Mouse (Mus musculus): ENCODE measurements at regions not wholly inside any gene's neighbourhood (a gene's known extent, or its start where the extent isn't known, plus 50 kb on each side); places are given as distances from the start of the nearest gene placed in this dataset.
A peak's percentile ranks its signal among the peaks of the same experiment; 100 is the strongest.

GRCm38 (mm10) chr10:17196205-17196604 lies 526.8 kb upstream of the Cited2 start:
- 85% methylated on average over 12 of the region's 12 CpGs for WGBS
- Histone ChIP-seq H3K4me3 (replicated peaks; ENCODE audit: control insufficient read depth, low read depth, low read length) (no peak overlapping the region), H3K27ac (ENCODE audit: control insufficient read depth, insufficient read depth, low read depth, low read length, poor library complexity) (no peak overlapping the region), H3K4me1 (ENCODE audit: control insufficient read depth, insufficient read depth, low read length) (peaks cover 3% of the 10 kb centered on the region)
- no peak for TF ChIP-seq CTCF (IDR thresholded peaks at IDR 0.05; ENCODE audit: control insufficient read depth, insufficient read depth, low read length)
- no peak for TF ChIP-seq POLR2A (IDR thresholded peaks at IDR 0.05; ENCODE audit: borderline replicate concordance, control insufficient read depth, low read depth, low read length)

- H3K4me3 ChIP-seq (replicated peaks; ENCODE audit: control insufficient read depth, low read depth, low read length) = no peak overlapping the region
- no peak overlapping the region for H3K27ac ChIP-seq (ENCODE audit: control insufficient read depth, insufficient read depth, low read depth, low read length, poor library complexity)
- peaks cover 5% of the 10 kb centered on the region for H3K4me1 ChIP-seq (ENCODE audit: control insufficient read depth, insufficient read depth, low read length)
- 61% methylated on average over 1 of the region's 1 CpGs for WGBS
- no peak for TF ChIP-seq POLR2A (IDR thresholded peaks at IDR 0.05; ENCODE audit: borderline replicate concordance, control insufficient read depth, low read depth, low read length)
- TF ChIP-seq CTCF (IDR thresholded peaks at IDR 0.05; ENCODE audit: control insufficient read depth, insufficient read depth, low read length) = no peak
These were observed 526.4 kb upstream of the Cited2 start for GRCm38 (mm10) chr10:17196636-17197035.

DNA sequence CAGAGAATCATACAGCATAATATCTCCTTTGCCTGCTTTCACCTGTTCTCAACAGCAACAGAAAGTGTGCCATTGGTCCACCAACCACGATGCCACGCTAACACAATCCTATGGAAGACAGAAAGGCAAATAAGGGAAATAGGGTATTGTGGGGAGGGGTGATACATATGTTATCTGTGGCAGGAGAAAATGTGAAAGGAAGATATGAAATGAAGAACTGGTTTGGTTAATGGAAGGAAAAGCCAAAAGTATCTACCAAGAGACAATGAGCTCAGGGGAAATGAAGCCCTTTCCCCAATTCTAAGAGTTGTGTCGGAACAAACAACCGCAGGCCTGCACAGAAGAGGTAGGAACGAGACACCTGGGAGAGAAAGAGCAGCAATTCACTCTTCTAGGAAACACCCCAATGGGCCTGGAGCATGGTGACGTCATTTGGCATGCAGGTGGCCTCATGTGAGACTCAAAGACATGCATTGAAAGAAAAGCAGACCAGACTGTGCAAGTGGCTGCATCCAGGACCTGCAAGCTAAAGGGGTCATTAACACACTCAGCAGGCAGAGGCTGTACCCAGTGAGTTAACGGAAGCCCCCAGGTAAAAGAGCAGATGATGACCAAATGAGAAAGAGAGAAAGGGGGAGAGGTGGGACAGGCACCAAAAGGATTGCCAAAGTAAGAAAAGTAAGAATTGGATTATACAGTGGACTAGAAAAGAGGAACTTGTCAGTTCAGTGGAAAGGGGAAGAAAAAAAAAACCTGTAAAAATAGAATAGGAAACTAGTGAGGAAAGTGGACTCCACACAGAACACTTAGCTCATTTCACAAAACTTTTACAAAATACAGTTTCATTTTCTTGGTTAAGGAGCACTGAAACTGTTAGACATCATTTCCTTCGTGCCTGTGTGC lies 522.2 kb upstream of the Cited2 start:
- 37% methylated on average over 8 of the region's 8 CpGs for WGBS
- Histone ChIP-seq H3K4me1 (ENCODE audit: control insufficient read depth, insufficient read depth, low read length) (peaks cover 5% of the 10 kb centered on the region), H3K4me3 (replicated peaks; ENCODE audit: control insufficient read depth, low read depth, low read length) (no peak overlapping the region), H3K27ac (ENCODE audit: control insufficient read depth, insufficient read depth, low read depth, low read length, poor library complexity) (peak overlapping the region; percentile 82)
- TF ChIP-seq POLR2A (IDR thresholded peaks at IDR 0.05; ENCODE audit: borderline replicate concordance, control insufficient read depth, low read depth, low read length) = no peak
- no peak for TF ChIP-seq CTCF (IDR thresholded peaks at IDR 0.05; ENCODE audit: control insufficient read depth, insufficient read depth, low read length)

DNA sequence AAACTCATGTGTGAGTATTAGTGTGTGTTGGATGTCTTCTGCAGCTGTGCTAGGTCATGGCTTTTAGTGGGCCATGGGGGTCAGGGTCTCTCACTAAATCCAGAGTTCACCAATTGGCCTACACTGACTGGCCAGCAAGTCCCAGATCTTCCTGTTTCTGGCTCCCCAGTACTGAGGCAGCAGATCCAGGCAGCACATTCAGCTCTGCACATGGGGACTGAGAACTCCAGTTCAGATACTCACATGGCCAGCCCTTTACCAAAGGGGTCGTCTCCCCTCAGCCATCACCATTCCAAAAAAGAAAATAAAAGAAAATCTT lies 521.6 kb upstream of the Cited2 start:
- peaks cover 5% of the 10 kb centered on the region for H3K4me1 ChIP-seq (ENCODE audit: control insufficient read depth, insufficient read depth, low read length)
- 26% methylated on average over 1 of the region's 1 CpGs for WGBS
- TF ChIP-seq CTCF (IDR thresholded peaks at IDR 0.05; ENCODE audit: control insufficient read depth, insufficient read depth, low read length) (no peak), POLR2A (IDR thresholded peaks at IDR 0.05; ENCODE audit: borderline replicate concordance, control insufficient read depth, low read depth, low read length) (no peak)
- no peak overlapping the region for H3K4me3 ChIP-seq (replicated peaks; ENCODE audit: control insufficient read depth, low read depth, low read length)
- H3K27ac ChIP-seq (ENCODE audit: control insufficient read depth, insufficient read depth, low read depth, low read length, poor library complexity) = peak overlapping the region; percentile 82

GRCm38 (mm10) chr10:17202556-17203415 lies 520.2 kb upstream of the Cited2 start:
- WGBS = 48% methylated on average over 4 of the region's 4 CpGs

DNA sequence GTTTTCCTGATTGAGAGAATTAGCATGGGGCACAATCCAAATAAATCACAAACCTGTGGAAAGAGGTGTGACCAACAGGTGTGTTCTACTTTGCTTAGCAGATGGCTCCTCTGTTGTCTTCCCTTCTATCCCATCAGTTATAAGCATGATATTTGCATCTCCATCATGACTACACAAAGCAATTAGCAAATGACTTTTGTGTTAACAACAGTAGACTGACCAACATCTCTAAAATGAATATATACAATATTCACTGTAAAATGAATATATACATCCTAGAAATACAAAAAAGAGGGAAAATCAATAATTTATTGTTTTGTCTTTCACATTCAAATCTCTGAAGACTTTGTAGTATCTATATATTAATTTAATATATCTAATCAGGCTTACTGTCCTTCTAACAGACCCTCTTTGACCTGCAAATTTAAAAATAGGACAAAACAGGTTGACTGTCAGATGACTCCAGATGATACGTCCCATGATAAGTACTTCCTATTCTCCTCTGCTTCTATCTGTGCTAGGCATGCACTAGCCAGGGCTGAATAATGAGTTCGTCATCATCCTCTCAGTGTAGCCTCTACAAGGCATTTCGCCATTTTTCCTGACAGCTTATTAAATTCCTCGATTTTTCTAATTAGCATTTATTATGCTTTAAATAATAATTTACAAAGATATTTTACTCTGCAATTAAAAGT lies 519.5 kb upstream of the Cited2 start:
- no peak overlapping the region for H3K27ac ChIP-seq (ENCODE audit: control insufficient read depth, insufficient read depth, low read depth, low read length, poor library complexity)
- peaks cover 5% of the 10 kb centered on the region for H3K4me1 ChIP-seq (ENCODE audit: control insufficient read depth, insufficient read depth, low read length)
- 54% methylated on average over 4 of the region's 4 CpGs for WGBS
- TF ChIP-seq POLR2A (IDR thresholded peaks at IDR 0.05; ENCODE audit: borderline replicate concordance, control insufficient read depth, low read depth, low read length) = no peak
- no peak for TF ChIP-seq CTCF (IDR thresholded peaks at IDR 0.05; ENCODE audit: control insufficient read depth, insufficient read depth, low read length)
- no peak overlapping the region for H3K4me3 ChIP-seq (replicated peaks; ENCODE audit: control insufficient read depth, low read depth, low read length)

More at GRCm38 (mm10) chr10:17202556-17203415, 520.2 kb upstream of the Cited2 start:
- Histone ChIP-seq H3K4me3 (replicated peaks; ENCODE audit: control insufficient read depth, low read depth, low read length) (no peak overlapping the region), H3K27ac (ENCODE audit: control insufficient read depth, insufficient read depth, low read depth, low read length, poor library complexity) (no peak overlapping the region), H3K4me1 (ENCODE audit: control insufficient read depth, insufficient read depth, low read length) (peaks cover 5% of the 10 kb centered on the region)
- TF ChIP-seq POLR2A (IDR thresholded peaks at IDR 0.05; ENCODE audit: borderline replicate concordance, control insufficient read depth, low read depth, low read length) = no peak
- no peak for TF ChIP-seq CTCF (IDR thresholded peaks at IDR 0.05; ENCODE audit: control insufficient read depth, insufficient read depth, low read length)

DNA sequence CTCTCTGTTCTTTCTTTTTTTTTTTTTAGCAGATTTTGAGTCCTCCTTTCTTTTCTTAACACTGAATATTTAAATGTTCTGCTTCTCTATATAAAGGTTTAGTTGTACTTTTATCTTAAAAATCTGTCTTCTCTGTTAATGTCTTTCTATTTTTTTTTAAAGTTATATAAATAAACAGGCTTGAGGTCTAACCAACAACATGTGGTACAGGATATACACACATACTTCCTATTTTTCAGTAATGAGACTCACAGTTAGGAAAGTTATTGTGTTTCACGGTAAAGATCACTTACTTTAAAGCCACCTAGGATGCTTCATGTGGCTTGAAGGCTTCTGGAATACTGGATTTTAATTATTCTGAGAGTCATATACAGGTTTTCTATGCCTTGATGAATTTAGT lies 518.9 kb upstream of the Cited2 start:
- H3K4me3 ChIP-seq (replicated peaks; ENCODE audit: control insufficient read depth, low read depth, low read length) = no peak overlapping the region
- TF ChIP-seq POLR2A (IDR thresholded peaks at IDR 0.05; ENCODE audit: borderline replicate concordance, control insufficient read depth, low read depth, low read length) = no peak
- no peak for TF ChIP-seq CTCF (IDR thresholded peaks at IDR 0.05; ENCODE audit: control insufficient read depth, insufficient read depth, low read length)
- no peak overlapping the region for H3K27ac ChIP-seq (ENCODE audit: control insufficient read depth, insufficient read depth, low read depth, low read length, poor library complexity)
- H3K4me1 ChIP-seq (ENCODE audit: control insufficient read depth, insufficient read depth, low read length) = peaks cover 5% of the 10 kb centered on the region
- WGBS = 6% methylated on average over 1 of the region's 1 CpGs

All from bone marrow, adult 2 months (tissue).